Mouse (Mus musculus): ENCODE results near the gene Kat2a.

- TF ChIP-seq CTCF (IDR thresholded peaks at IDR 0.05; ENCODE audit: borderline replicate concordance, insufficient read depth, low read depth, low read length) = peak; percentile 68
- TF ChIP-seq POLR2A (IDR thresholded peaks at IDR 0.05; ENCODE audit: borderline replicate concordance, insufficient read depth, low read length) = peak; percentile 28; the same call in 1 of the 2 replicates
These were observed 49.3 kb upstream of the Kat2a start for GRCm38 (mm10) chr11:100761547-100762045.

Data from cerebellum, adult 2 months (tissue).